Mouse (Mus musculus) CD4-positive helper T cell, adult 2 months (primary cell): ENCODE data around the gene Morn2.

Experiments
- DNase-seq: peaks from one replicate; pipeline ENCODE4 v3.0.0-alpha.2; 2012; ENCODE audit warnings: low read depth, missing footprints, low spot score

The Morn2 gene

DNA sequence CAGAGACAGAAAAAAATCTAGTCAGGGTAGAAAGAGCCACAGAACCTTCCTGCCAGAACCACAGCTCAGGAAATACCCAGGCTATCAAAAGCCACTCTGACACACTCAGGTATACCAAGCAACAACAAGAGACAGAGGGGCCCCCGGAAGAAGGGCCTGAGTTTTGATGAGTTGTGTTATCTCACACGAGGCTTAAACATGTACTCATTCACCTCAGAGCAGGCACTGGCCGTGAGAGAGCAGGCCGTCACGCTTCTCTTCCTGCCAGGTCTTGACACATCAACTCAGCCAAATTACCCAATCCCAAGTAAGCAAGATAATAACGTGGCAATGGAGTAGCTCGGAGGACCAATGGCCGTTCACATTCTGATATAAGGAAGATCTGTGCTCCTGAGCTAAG is 33.7 kb downstream of the Morn2 start:
- DNase-seq, result peak; percentile 84

DNA sequence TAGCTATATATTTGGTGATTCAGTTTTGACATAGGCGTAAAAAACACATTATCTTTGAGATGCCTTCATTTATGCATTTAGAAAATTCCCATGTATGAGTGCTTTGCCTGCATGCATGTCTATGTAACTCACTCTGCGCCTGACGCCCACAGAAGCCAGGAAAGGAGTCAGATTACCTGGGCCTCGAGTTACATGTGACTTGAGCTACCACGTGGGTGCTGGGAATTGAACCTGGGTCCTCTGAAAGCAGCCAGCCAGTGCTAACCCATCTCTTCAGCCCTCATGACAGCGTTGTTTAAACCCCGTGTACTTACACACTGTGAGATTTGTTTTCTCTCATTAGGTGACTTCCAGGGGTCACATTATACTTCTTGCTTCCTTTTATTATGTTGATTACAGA is 34.5 kb downstream of the Morn2 start:
- DNase-seq, result no peak

DNA sequence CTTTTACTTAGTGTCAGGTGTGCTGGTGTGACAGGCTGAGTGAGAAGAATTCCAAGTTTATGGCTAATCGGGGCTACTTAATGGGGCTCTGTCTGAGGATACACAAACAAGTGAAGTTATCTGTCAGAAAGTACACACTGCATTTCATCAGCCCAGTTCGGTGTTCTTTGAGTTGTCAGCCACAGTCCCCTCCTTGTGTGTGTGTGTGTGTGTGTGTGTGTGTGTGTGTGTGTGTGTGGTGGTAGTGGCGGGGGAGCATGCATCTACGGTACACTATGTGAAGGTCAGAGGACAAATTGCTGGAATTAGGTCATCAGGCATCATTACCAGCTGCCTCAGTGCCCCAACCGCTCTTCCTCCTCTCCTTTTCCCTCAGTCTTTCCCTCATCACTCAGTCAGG is 35.5 kb downstream of the Morn2 start:
- no peak for DNase-seq

DNA sequence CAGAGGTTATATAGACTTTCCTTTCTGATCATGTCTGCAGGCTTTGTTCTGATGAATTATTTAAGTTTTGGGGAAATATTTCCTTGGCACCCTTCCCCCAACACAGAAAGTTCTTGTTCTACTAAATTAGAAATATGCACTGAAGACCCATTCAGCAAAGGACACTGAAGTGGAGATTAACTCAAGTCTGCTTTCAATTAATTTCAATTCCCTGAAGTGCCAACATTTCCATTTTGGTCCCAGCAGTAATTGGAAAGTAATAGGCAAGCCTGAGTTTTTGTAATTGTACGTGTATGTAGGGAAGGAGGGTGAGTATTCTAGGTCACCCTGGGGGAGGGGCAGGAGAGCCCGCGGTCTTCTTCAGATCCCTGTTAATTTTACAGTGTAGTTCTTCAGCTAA is 36.4 kb downstream of the Morn2 start:
- DNase-seq, result no peak

DNA sequence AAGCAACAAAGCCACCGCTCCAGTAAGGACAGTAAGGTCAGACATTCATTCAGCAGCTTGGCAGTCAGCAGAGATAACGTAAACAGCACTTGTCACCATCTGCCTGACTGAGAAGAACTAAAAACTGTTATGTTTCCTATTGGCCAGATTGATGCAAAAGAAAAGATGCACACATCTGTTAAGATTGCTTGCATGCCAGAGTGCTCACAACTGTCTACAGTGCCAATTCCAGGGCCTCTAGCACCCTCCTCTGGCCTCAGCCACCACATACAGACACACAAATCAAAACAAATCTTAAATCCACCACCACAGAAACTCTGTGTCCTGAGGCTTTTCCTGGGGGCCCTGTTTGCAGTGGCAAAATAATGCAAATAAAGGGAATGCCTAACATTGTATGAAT is 42.4 kb downstream of the Morn2 start:
- peak; percentile 54 for DNase-seq

DNA sequence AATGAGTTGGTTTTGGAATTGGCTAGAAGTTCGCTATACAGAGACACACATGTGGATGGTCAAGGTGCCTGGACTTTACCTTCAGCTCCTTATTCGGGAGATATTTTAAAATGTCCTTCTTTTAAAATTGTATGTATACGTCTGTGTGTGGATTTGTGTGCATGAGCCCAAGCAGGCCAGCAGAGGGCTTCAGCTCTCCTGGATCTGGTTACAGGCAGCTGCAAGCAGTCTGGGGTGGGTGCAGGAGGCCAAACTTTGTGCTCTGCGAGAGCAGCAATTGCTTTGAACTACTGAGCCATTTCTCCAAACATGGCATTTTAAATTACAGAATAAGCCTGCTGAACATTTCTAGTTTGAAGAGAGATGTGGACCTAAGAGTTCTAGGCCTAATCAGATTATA is 55.3 kb downstream of the Morn2 start:
- peak; percentile 16 for DNase-seq

DNA sequence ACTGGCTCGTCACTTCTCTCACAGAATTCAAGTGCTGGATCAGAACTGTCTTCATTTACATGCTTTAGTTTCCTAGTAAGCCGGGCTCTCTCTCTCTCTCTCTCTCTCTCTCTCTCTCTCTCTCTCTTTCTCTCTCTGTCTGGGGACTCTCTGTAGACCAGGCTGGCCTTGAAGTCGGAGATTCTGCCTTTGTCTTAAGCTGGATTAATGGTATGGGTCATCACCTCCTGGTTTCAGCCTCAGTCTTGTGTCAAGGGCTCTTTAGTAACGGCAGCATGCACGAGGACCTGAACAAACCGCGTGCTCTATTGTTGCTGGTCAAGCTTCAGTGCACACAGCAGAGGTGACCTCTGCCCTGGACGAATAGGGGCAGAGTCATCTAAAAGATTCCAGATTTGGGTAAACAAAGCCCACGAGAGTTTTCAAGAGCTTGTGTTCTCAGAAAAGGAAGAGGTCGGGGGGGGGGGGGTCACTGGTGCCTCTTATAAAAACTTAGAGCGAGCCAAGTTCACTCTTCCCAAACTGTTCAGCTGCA is 56.7 kb downstream of the Morn2 start:
- no peak for DNase-seq
